Mouse (Mus musculus) olfactory bulb, adult 2 months (tissue): Measurements from ENCODE around the gene C8a.

ENCODE experiments used
- CTCF ChIP-seq: fragments of 200-500 bp; IDR thresholded peaks from 2 replicates; pipeline ENCODE4 v1.5.1; 2012; ENCODE audit warnings: low read depth, mild to moderate bottlenecking, low read length, moderate library complexity; ENCODE audit not compliant: insufficient read depth
- POLR2A ChIP-seq: fragments of 200-500 bp; IDR thresholded peaks from 2 replicates; pipeline ENCODE4 v1.6.1; 2012; ENCODE audit warnings: mild to moderate bottlenecking, low read depth, low read length, moderate library complexity; ENCODE audit not compliant: insufficient read depth

- no peak for TF ChIP-seq POLR2A
- TF ChIP-seq CTCF = no peak
Measured at GRCm38 (mm10) chr4:104779460-104779859, 96.7 kb downstream of the C8a start.
